Mouse (Mus musculus) megakaryocyte, embryonic 14.5 days (primary cell): ENCODE data around the gene Msln.

Experiments
- FLI1 ChIP-seq: IDR thresholded peaks from 2 replicates; pipeline ENCODE4 v1.6.1; 2012; ENCODE audit warnings: low read length, inconsistent platforms, mixed read lengths
- GATA1 ChIP-seq: IDR thresholded peaks from 3 replicates; pipeline ENCODE4 v1.6.1; 2012; ENCODE audit warnings: mixed read lengths, low read length, inconsistent platforms, borderline replicate concordance

- TF ChIP-seq GATA1 (no peak), FLI1 (no peak)
Measured at GRCm38 (mm10) chr17:25755086-25755485, 908 bp upstream of the Msln start.
